Mouse (Mus musculus): Measurements from ENCODE around the gene Rnf216. TPM values are rescaled to one million over a fixed set of nuclear protein-coding genes. Genes with fewer than 3 reads are reported as not detected.
A peak's percentile ranks its signal among the peaks of the same experiment; 100 is the strongest.
"Not testable (repeated sequence)": the region's sequence is repeated elsewhere in the genome, so short reads cannot be mapped to it uniquely, and the experiment has no call there.

The Rnf216 gene
- polyA plus RNA-seq (2015; fragmentation: Nextera tagmentation; extraction: Ambion mirVana) = 14.4 and 19.8 TPM in 2 replicates

- peak within 1 kb of the TSS; percentile 93 for H3K4me2 ChIP-seq
- ATAC-seq (ENCODE audit: low read depth) = peak; percentile 91
- WGBS (ENCODE audit: insufficient replicate concordance) = under 1% methylated on average over 95 of the region's 110 CpGs
- H3K9me3 ChIP-seq (replicated peaks) = peaks cover 3% of the 10 kb centered on the region
- peak within 1 kb of the TSS; percentile 89 for H3K4me3 ChIP-seq (replicated peaks)
- DNase-seq = peak; percentile 89
- H3K4me1 ChIP-seq (replicated peaks) = peaks cover 50% of the 10 kb centered on the region
- no peaks in the 10 kb centered on the region for H3K27me3 ChIP-seq
- peaks cover 6% of the 10 kb centered on the region for H3K36me3 ChIP-seq
- peak within 1 kb of the TSS; percentile 93 for H3K9ac ChIP-seq
- peak within 1 kb of the TSS; percentile 87 for H3K27ac ChIP-seq
These were observed at the start of gene Rnf216 for GRCm38 (mm10) chr5:143112281-143113246. Gene Rnf216 (minus strand): TSS chr5:143112994.

GRCm38 (mm10) chr5:143155534-143155933 is 42.7 kb upstream of the Rnf216 start:
- Histone ChIP-seq H3K27ac (no peak overlapping the region), H3K4me1 (replicated peaks) (no peaks in the 10 kb centered on the region), H3K4me2 (no peak overlapping the region), H3K4me3 (replicated peaks) (no peak overlapping the region), H3K36me3 (no peaks in the 10 kb centered on the region), H3K9ac (no peak overlapping the region), H3K27me3 (peaks cover 44% of the 10 kb centered on the region), H3K9me3 (replicated peaks) (peaks cover 9% of the 10 kb centered on the region; the same call in 1 of the 2 replicates)
- peak; percentile 36 for DNase-seq
- ATAC-seq (ENCODE audit: low read depth) = no peak
- 68% methylated on average over 3 of the region's 3 CpGs for WGBS (ENCODE audit: insufficient replicate concordance)

GRCm38 (mm10) chr5:143153756-143154155 is 41.0 kb upstream of the Rnf216 start:
- ATAC-seq (ENCODE audit: low read depth) (no peak), DNase-seq (no peak)
- Histone ChIP-seq H3K4me3 (replicated peaks) (no peak overlapping the region), H3K9me3 (replicated peaks) (peaks cover 11% of the 10 kb centered on the region; the same call in 1 of the 2 replicates), H3K36me3 (no peaks in the 10 kb centered on the region), H3K4me1 (replicated peaks) (no peaks in the 10 kb centered on the region), H3K4me2 (no peak overlapping the region), H3K27me3 (peaks cover 34% of the 10 kb centered on the region), H3K27ac (no peak overlapping the region), H3K9ac (no peak overlapping the region)
- WGBS (ENCODE audit: insufficient replicate concordance) = 73% methylated on average over 10 of the region's 10 CpGs

GRCm38 (mm10) chr5:143150044-143150443 is 37.2 kb upstream of the Rnf216 start:
- Histone ChIP-seq H3K9me3 (replicated peaks) (peaks cover 11% of the 10 kb centered on the region; the same call in 1 of the 2 replicates), H3K27me3 (peaks cover 4% of the 10 kb centered on the region; the same call in 1 of the 2 replicates), H3K36me3 (no peaks in the 10 kb centered on the region), H3K4me3 (replicated peaks) (no peak overlapping the region), H3K4me1 (replicated peaks) (no peaks in the 10 kb centered on the region), H3K27ac (no peak overlapping the region), H3K9ac (no peak overlapping the region), H3K4me2 (no peak overlapping the region)
- no peak for ATAC-seq (ENCODE audit: low read depth)
- WGBS (ENCODE audit: insufficient replicate concordance) = 66% methylated on average over 2 of the region's 2 CpGs
- no peak for DNase-seq

DNA sequence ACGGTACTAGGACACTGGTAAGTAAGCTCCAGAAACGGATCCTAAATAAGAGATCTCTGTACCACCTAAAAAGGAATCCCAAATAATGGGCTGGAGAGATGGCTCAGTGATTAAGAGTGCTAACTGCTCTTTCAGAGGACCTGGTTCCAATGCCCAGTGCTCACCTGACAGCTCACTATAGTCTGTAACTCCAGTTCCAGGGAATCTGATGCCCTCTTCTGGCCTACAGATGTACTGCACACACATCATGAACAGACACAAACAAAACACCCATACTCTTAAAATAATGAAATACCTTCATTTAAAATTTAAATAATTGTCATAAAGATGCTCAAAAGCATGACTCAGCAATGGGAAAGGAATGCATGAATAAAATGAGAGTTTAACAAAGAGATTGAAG is 36.7 kb upstream of the Rnf216 start:
- Histone ChIP-seq H3K4me1 (replicated peaks) (no peaks in the 10 kb centered on the region), H3K27me3 (peaks cover 5% of the 10 kb centered on the region; the same call in 1 of the 2 replicates), H3K9me3 (replicated peaks) (peaks cover 11% of the 10 kb centered on the region; the same call in 1 of the 2 replicates), H3K9ac (no peak overlapping the region), H3K27ac (no peak overlapping the region), H3K4me3 (replicated peaks) (no peak overlapping the region), H3K4me2 (no peak overlapping the region), H3K36me3 (no peaks in the 10 kb centered on the region)
- no peak for ATAC-seq (ENCODE audit: low read depth)
- 80% methylated on average over 2 of the region's 2 CpGs for WGBS (ENCODE audit: insufficient replicate concordance)
- DNase-seq = no peak

- no peak for ATAC-seq (ENCODE audit: low read depth)
- H3K4me2 ChIP-seq = no peak overlapping the region
- WGBS (ENCODE audit: insufficient replicate concordance) = 60% methylated on average over 5 of the region's 5 CpGs
These were observed 35.9 kb upstream of the Rnf216 start for GRCm38 (mm10) chr5:143148661-143149060.

GRCm38 (mm10) chr5:143147481-143147880 is 34.7 kb upstream of the Rnf216 start, which contains the start of gene Olfr718-ps1:
Gene Olfr718-ps1 (minus strand): TSS chr5:143147581.
- H3K36me3 ChIP-seq = no peaks in the 10 kb centered on the region
- no peaks in the 10 kb centered on the region for H3K4me1 ChIP-seq (replicated peaks)
- no peak within 1 kb of the TSS for H3K4me2 ChIP-seq
- DNase-seq (no peak), ATAC-seq (ENCODE audit: low read depth) (no peak)
- H3K27me3 ChIP-seq = peaks cover 11% of the 10 kb centered on the region; the same call in 1 of the 2 replicates
- H3K9ac ChIP-seq = no peak within 1 kb of the TSS
- no peak within 1 kb of the TSS for H3K4me3 ChIP-seq (replicated peaks)
- peaks cover 11% of the 10 kb centered on the region; the same call in 1 of the 2 replicates for H3K9me3 ChIP-seq (replicated peaks)
- WGBS (ENCODE audit: insufficient replicate concordance) = 47% methylated on average over 3 of the region's 3 CpGs
- H3K27ac ChIP-seq = no peak within 1 kb of the TSS

More at GRCm38 (mm10) chr5:143148661-143149060, 35.9 kb upstream of the Rnf216 start:
- Histone ChIP-seq H3K27me3 (peaks cover 7% of the 10 kb centered on the region; the same call in 1 of the 2 replicates), H3K4me1 (replicated peaks) (no peaks in the 10 kb centered on the region), H3K36me3 (no peaks in the 10 kb centered on the region), H3K9ac (no peak overlapping the region), H3K4me3 (replicated peaks) (no peak overlapping the region), H3K27ac (no peak overlapping the region), H3K9me3 (replicated peaks) (peaks cover 11% of the 10 kb centered on the region; the same call in 1 of the 2 replicates)
- DNase-seq = no peak

GRCm38 (mm10) chr5:143137580-143137979 is 24.8 kb upstream of the Rnf216 start:
- H3K9ac ChIP-seq = no peak overlapping the region
- WGBS (ENCODE audit: insufficient replicate concordance) = 72% methylated on average over 13 of the region's 13 CpGs
- H3K4me2 ChIP-seq = no peak overlapping the region
- DNase-seq = no peak
- no peak overlapping the region for H3K27ac ChIP-seq
- peaks cover 16% of the 10 kb centered on the region for H3K27me3 ChIP-seq
- H3K4me3 ChIP-seq (replicated peaks) = no peak overlapping the region
- peak; percentile 58 for ATAC-seq (ENCODE audit: low read depth)
- no peaks in the 10 kb centered on the region for H3K36me3 ChIP-seq
- peaks cover 21% of the 10 kb centered on the region for H3K4me1 ChIP-seq (replicated peaks)
- H3K9me3 ChIP-seq (replicated peaks) = no peaks in the 10 kb centered on the region

- H3K27ac ChIP-seq = peak overlapping the region; percentile 47; the same call in 1 of the 2 replicates
- H3K27me3 ChIP-seq = peaks cover 8% of the 10 kb centered on the region
- no peak overlapping the region for H3K9ac ChIP-seq
- no peaks in the 10 kb centered on the region for H3K36me3 ChIP-seq
- 55% methylated on average over 7 of the region's 7 CpGs for WGBS (ENCODE audit: insufficient replicate concordance)
- no peak overlapping the region for H3K4me2 ChIP-seq
- no peaks in the 10 kb centered on the region for H3K9me3 ChIP-seq (replicated peaks)
- no peak overlapping the region for H3K4me3 ChIP-seq (replicated peaks)
- peaks cover 24% of the 10 kb centered on the region for H3K4me1 ChIP-seq (replicated peaks)
- peak; percentile 64; the same call in 1 of the 2 replicates for ATAC-seq (ENCODE audit: low read depth)
- DNase-seq = peak; percentile 60
These were observed 22.2 kb upstream of the Rnf216 start for GRCm38 (mm10) chr5:143135042-143135441.

- H3K36me3 ChIP-seq; H3K9me3 ChIP-seq (replicated peaks); DNase-seq; H3K27ac ChIP-seq; H3K9ac ChIP-seq; H3K4me2 ChIP-seq; H3K4me3 ChIP-seq (replicated peaks); ATAC-seq (ENCODE audit: low read depth): not testable (repeated sequence)
- 78% methylated on average over 3 of the region's 6 CpGs for WGBS (ENCODE audit: insufficient replicate concordance)
- Histone ChIP-seq H3K4me1 (replicated peaks) (peaks cover 24% of the 10 kb centered on the region), H3K27me3 (peaks cover 11% of the 10 kb centered on the region)
These were observed 21.6 kb upstream of the Rnf216 start for GRCm38 (mm10) chr5:143134216-143135010.
